In genomic region chr9:32668075-32668673, GRCm38 (mm10) we compare ENCODE assay signal across 9 mouse cellular contexts. TPM values are rescaled to one million over a fixed set of nuclear protein-coding genes. Genes with fewer than 3 reads are reported as not detected.
DNase-seq lines count a peak whose midpoint lies in the region; ATAC-seq and TF ChIP-seq lines count a peak whose summit lies in the region.
"Had no signal": no experiment of that assay in that cellular context is flagged by ENCODE, and none has a peak within 500 bp of the region (broad histone marks: within the 10 kb centered on the region; RNA-seq: fewer than 3 reads in every experiment).

No protein-coding gene starts in this region.

- WGBS in limb, embryonic 14.5 days = 72% methylated on average over 9 of the region's 9 CpGs
- 85% methylated on average over 9 of the region's 9 CpGs for WGBS in limb, embryonic 10.5 days
- 52% methylated on average over 9 of the region's 9 CpGs for WGBS in hindbrain, embryonic 15.5 days

- no peak for DNase-seq in limb, embryonic 14.5 days (ENCODE audit: low spot score)
- no peak for DNase-seq in limb, embryonic 10.5 days (ENCODE audit: low spot score)
- peak; percentile 88 for DNase-seq in A20 (ENCODE audit: low read depth, low spot score)
- DNase-seq in T-cell, adult 2 months (ENCODE audit: low spot score) = peak; percentile 29
- no peak for DNase-seq in adrenal gland, postnatal 14 days
- DNase-seq in embryo, embryonic 10.5 days (ENCODE audit: low spot score) = no peak
- DNase-seq in layer of hippocampus, postnatal 14 days (ENCODE audit: low spot score in 2 of 2) = no peak

- 0 out of 2 replicates have a peak overlapping the region, but pooled peaks have one; percentile 28 for H3K27ac ChIP-seq in limb, embryonic 14.5 days (replicated peaks; ENCODE audit: low read depth, low read length)
- H3K27ac ChIP-seq in limb, embryonic 10.5 days = no peak overlapping the region
- H3K27ac ChIP-seq in hindbrain, embryonic 15.5 days (replicated peaks) = no peak overlapping the region

- H3K9me3 ChIP-seq in limb, embryonic 14.5 days (ENCODE audit: control insufficient read depth, low read length) = no peaks in the 10 kb centered on the region
- H3K9me3 ChIP-seq in limb, embryonic 10.5 days (replicated peaks) = no peaks in the 10 kb centered on the region
- no peaks in the 10 kb centered on the region for H3K9me3 ChIP-seq in hindbrain, embryonic 15.5 days
- H3K9me3 ChIP-seq: megakaryocyte, embryonic 14.5 days had no signal

- H3K9ac ChIP-seq in limb, embryonic 14.5 days (ENCODE audit: low read depth, low read length, severe bottlenecking) = no peak overlapping the region
- no peak overlapping the region for H3K9ac ChIP-seq in hindbrain, embryonic 15.5 days

- H3K36me3 ChIP-seq in limb, embryonic 14.5 days (ENCODE audit: control insufficient read depth, insufficient read depth, low read length) = no peaks in the 10 kb centered on the region
- no peaks in the 10 kb centered on the region for H3K36me3 ChIP-seq in limb, embryonic 10.5 days
- H3K36me3 ChIP-seq in hindbrain, embryonic 15.5 days = no peaks in the 10 kb centered on the region

- ATAC-seq in limb, embryonic 14.5 days (ENCODE audit: low FRiP score, low read depth) = no peak
- ATAC-seq in hindbrain, embryonic 15.5 days (ENCODE audit: low FRiP score, low read depth) = peak; percentile 43; the same call in 1 of the 2 replicates

- H3K4me2 ChIP-seq in limb, embryonic 14.5 days (replicated peaks; ENCODE audit: low read depth, low read length, severe bottlenecking) = no peak overlapping the region
- 0 out of 2 replicates have a peak overlapping the region, but pooled peaks have one; percentile 4 for H3K4me2 ChIP-seq in hindbrain, embryonic 15.5 days

- no peak overlapping the region for H3K4me3 ChIP-seq in limb, embryonic 14.5 days (replicated peaks; ENCODE audit: low read length)
- H3K4me3 ChIP-seq in limb, embryonic 10.5 days = no peak overlapping the region
- no peak overlapping the region for H3K4me3 ChIP-seq in hindbrain, embryonic 15.5 days

- no peak for TF ChIP-seq POLR2A in limb, embryonic 14.5 days (IDR thresholded peaks at IDR 0.05; ENCODE audit: borderline replicate concordance, extremely low read depth, insufficient read depth, insufficient read length)

- H3K27me3 ChIP-seq in limb, embryonic 14.5 days (ENCODE audit: control insufficient read depth, insufficient read depth, low read length) = no peaks in the 10 kb centered on the region
- no peaks in the 10 kb centered on the region for H3K27me3 ChIP-seq in limb, embryonic 10.5 days (ENCODE audit: low read depth, poor library complexity, severe bottlenecking)
- peaks cover 45% of the 10 kb centered on the region for H3K27me3 ChIP-seq in hindbrain, embryonic 15.5 days

- peaks cover 31% of the 10 kb centered on the region for H3K4me1 ChIP-seq in limb, embryonic 14.5 days (ENCODE audit: control insufficient read depth, insufficient read depth, low read length)
- H3K4me1 ChIP-seq in limb, embryonic 10.5 days = peaks cover 54% of the 10 kb centered on the region
- peaks cover 22% of the 10 kb centered on the region for H3K4me1 ChIP-seq in hindbrain, embryonic 15.5 days (replicated peaks)

RNA-seq across cellular contexts. Expression of gene Ets1, which starts 32.2 kb away (rescaled TPM):
- polyA plus RNA-seq in limb, embryonic 14.5 days (2012; rRNA removed) = 21.3 and 23.6 TPM in 2 replicates
- polyA plus RNA-seq in limb, embryonic 14.5 days (2014; fragmentation: Nextera tagmentation; extraction: Ambion mirVana) = 34.3 and 38.8 TPM in 2 replicates
- 50.1 and 50.3 TPM in 2 replicates for polyA plus RNA-seq in limb, embryonic 10.5 days (2016; fragmentation: Nextera tagmentation; extraction: Ambion mirVana)
- 18.9 and 19.1 TPM in 2 replicates for polyA plus RNA-seq in hindbrain, embryonic 15.5 days (2015; fragmentation: Nextera tagmentation; extraction: Ambion mirVana)
- 60.0 and 93.2 TPM in 2 replicates for total RNA-seq in adrenal gland, postnatal 14 days (2021)
- 10 to 100 TPM; 16.4 to 19.0 TPM for total RNA-seq in layer of hippocampus, postnatal 14 days (2021)

Comparison
In these comparisons a context has a peak if more than half of its experiments do, and no peak if none do; other contexts are left out.
1. DNase-seq: peak in A20 (single experiment) and T-cell, adult 2 months (single experiment); none in limb, embryonic 14.5 days (single experiment), limb, embryonic 10.5 days (single experiment), adrenal gland, postnatal 14 days (single experiment), embryo, embryonic 10.5 days (single experiment) and layer of hippocampus, postnatal 14 days (0 of 2).